Mouse (Mus musculus) adrenal gland, postnatal 4 days (tissue): ENCODE measurements at regions not wholly inside any gene's neighbourhood (a gene's known extent, or its start where the extent isn't known, plus 50 kb on each side); places are given as distances from the start of the nearest gene placed in this dataset.

Experiments
- DNase-seq, 2 experiments: peaks; one replicate each; pipeline ENCODE4 v3.0.0; 2021 to 2022; ENCODE audit warnings: low spot score in 2 of 2, mixed read lengths in 2 of 2

DNA sequence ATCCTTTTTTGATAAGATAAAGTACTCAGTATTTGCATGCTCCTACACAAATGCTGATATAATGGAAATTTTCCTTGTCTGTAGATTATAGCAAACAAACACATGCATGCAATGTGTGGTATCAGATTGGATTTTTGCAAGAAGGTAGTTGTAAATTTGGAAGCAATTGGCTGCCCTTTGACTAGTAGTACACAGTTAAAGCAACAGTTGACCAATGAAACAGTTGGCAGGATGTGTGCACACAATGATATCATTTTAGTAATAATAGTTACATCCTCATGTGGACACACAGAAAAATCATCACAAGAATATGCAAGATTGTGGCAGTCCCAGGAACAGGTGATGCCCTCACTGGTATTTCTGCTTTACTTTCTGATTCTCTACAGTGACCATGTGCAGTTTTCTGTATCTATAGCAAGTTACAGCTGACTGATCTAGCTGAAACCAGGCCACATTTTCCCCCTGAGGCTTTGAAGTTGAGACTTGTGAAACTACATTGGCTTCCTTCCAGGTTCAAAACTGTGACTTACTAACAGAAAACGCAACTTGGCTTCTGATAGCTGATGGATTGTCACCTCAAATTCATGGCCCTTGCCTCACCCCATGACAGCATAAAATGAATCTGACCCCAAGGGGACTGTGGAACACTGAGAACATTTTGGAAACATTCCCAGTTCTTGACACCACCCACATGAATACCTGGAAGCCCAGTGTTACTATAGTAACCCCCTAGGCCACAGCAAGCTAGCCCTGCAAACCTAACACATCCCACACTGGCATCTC, 136.3 kb upstream of the Gm37988 start:
- DNase-seq = no peak

DNA sequence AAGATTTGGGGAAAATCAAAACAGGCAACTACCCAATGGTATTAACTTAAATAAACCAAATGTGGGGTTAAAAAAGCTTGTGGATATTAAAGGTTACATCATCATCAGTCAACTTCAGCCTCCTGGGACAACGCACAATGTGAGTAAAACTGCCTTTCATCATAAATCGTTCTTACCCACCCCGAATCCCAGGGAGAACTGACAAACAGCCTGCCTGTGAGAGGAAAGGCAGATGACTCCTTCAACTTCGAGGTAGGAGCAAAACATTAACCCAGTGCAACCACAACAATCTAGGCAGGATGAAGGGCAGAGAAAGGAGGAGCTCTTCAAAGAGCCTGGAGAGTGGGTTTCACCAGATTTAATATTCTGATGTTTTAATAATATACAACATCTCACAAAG, 135.3 kb upstream of the Gm37988 start:
- DNase-seq = no peak

DNA sequence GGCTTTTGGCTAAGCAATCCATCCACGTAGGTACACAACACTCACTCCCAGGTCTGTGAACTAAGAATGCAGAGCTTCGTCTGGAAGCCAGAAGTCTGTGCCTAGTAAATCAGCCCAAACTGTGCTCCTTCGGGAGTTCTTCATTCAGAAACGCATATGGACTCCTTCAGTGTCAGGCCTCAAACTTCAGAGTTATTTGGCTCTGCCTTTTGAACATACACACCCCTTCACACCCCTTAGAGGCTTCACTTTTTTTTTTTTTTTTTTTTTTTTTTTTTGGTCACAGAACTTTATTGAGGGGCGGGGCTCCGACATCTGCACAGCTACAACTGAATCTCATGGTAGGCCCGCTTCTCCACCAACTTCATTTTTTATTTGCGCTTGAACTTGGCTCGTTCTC, 120.1 kb upstream of the Gm37988 start:
- no peak for DNase-seq

DNA sequence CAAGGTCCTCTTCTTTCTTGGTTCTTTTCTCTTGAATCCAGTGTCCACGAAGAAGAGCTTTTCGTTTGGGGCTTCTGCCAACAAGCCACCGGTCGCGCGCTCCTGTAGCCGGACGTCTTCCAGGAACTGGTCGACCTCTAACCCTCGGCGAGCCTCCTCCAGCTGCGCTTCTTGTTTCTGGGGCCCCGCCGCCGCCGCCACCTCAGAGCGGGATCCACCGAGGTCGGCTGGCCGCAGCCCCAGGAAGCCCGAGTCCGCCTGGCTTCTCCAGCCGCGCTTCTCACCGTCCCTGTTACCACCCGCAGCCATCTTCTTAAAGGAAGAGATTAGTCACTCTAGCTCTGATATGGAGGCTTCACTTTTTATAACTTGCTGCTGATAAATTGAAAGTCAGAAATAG, 118.6 kb upstream of the Gm37988 start:
- DNase-seq = no peak

- DNase-seq = no peak
These were observed 104.4 kb upstream of the Gm37988 start for GRCm38 (mm10) chr1:4703316-4703715.

DNA sequence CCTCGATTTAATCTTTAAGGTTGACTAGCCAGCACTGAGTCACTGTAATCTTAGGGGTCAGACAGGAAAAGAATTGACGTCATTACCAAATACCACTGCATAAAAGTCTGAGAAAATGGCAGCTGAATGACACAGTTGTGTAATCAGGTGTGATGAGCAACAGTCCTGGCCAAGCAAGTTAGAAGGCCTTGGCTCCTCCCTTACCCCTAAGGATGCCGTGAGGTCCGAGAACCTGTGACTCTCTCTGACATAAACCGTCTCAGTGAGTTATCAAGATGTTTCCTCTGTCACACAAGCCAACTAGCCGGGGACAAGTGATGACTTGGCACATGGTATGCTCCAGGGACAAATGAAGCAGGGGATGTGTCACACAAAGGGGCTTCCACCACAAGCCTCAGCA, 101.5 kb upstream of the Gm37988 start:
- no peak for DNase-seq

GRCm38 (mm10) chr1:4722333-4722931, 85.3 kb upstream of the Gm37988 start:
- DNase-seq = no peak
